Mouse (Mus musculus) heart, postnatal 0 days (tissue): Measurements from ENCODE around the gene Rpia.

Experiments used
- CTCF ChIP-seq: IDR thresholded peaks from 2 replicates; pipeline ENCODE4 v1.5.1; 2016; ENCODE audit warnings: antibody characterized with exemption, control low read depth, low read depth
- EP300 ChIP-seq: IDR thresholded peaks from 2 replicates; pipeline ENCODE4 v1.6.1; 2016; ENCODE audit warnings: antibody characterized with exemption, low read depth

GRCm38 (mm10) chr6:70810524-70810923 lies 18.5 kb upstream of the Rpia start:
- no peak for TF ChIP-seq CTCF
- no peak for TF ChIP-seq EP300
